Mouse (Mus musculus): ENCODE data around the gene Mrpl2. TPM values are rescaled to one million over a fixed set of nuclear protein-coding genes. Genes with fewer than 3 reads are reported as not detected.

The Mrpl2 gene
- polyA plus RNA-seq, 1 experiment from 2014 or later: 70.1 TPM

- Histone ChIP-seq H3K4me2 (0 out of 2 replicates have a peak overlapping the region, but pooled peaks have one; percentile 6), H3K4me3 (no peak overlapping the region), H3K27ac (replicated peaks) (no peak overlapping the region), H3K36me3 (no peaks in the 10 kb centered on the region), H3K4me1 (replicated peaks) (peaks cover 65% of the 10 kb centered on the region), H3K9ac (no peak overlapping the region), H3K9me3 (no peaks in the 10 kb centered on the region), H3K27me3 (no peaks in the 10 kb centered on the region)
- 13% methylated on average over 4 of the region's 4 CpGs for WGBS
- ATAC-seq (ENCODE audit: low read depth): no peak
Observed at GRCm38 (mm10) chr17:46612820-46613219, 33.2 kb upstream of the Mrpl2 start.

DNA sequence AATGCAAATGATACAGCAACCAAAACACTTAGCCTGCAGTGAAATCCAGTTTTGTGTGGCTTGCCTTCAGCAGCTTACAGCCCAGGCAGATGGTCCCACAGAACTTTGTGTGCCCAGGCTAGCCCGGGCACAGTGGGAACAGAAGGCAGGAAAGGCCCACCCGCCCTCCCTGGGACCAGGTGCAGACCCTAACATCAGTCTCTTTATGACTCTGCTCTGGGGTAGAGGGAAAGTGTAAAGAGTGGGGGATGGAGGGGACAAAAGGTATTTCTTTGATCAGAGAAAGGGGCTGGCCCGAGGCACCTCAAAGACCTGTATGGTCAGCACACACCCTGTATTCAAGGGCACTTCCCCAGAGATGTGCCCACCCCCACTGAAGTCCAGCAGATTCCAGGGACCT lies 32.8 kb upstream of the Mrpl2 start:
- Histone ChIP-seq H3K27ac (replicated peaks) (no peak overlapping the region), H3K9ac (no peak overlapping the region), H3K4me2 (no peak overlapping the region), H3K27me3 (no peaks in the 10 kb centered on the region), H3K9me3 (no peaks in the 10 kb centered on the region), H3K4me1 (replicated peaks) (peaks cover 65% of the 10 kb centered on the region), H3K4me3 (no peak overlapping the region), H3K36me3 (no peaks in the 10 kb centered on the region)
- 12% methylated on average over 3 of the region's 3 CpGs for WGBS
- no peak for ATAC-seq (ENCODE audit: low read depth)

GRCm38 (mm10) chr17:46617799-46618198 lies 28.2 kb upstream of the Mrpl2 start:
- peak overlapping the region; percentile 84; the same call in 1 of the 2 replicates for H3K27ac ChIP-seq (replicated peaks)
- ATAC-seq (ENCODE audit: low read depth): no peak
- H3K4me3 ChIP-seq: no peak overlapping the region
- H3K9me3 ChIP-seq: no peaks in the 10 kb centered on the region
- H3K4me2 ChIP-seq: peak overlapping the region; percentile 36
- WGBS: 29% methylated on average over 12 of the region's 12 CpGs
- no peaks in the 10 kb centered on the region for H3K27me3 ChIP-seq
- no peaks in the 10 kb centered on the region for H3K36me3 ChIP-seq
- H3K4me1 ChIP-seq (replicated peaks): peaks cover 75% of the 10 kb centered on the region
- no peak overlapping the region for H3K9ac ChIP-seq

DNA sequence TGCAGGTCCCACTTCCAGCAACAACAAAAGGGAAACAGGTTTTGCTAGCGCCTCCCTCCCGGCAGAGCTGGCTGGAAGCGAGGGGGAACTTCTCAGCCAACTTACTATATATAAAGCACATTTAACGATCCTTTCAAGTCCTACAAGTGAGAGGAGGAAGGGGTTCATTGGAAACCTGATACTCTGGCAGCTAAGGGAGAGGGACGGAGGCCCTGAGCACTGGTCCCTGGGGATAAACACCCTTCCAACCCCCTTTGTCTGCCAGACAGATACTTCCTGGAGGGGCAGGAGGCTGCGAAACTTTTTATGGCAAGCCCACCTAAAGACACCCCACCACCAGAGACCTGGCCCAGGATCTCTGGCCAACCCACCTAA lies 27.6 kb upstream of the Mrpl2 start:
- H3K9me3 ChIP-seq: no peaks in the 10 kb centered on the region

GRCm38 (mm10) chr17:46618769-46619682 lies 27.0 kb upstream of the Mrpl2 start:
- H3K4me2 ChIP-seq: peak overlapping the region; percentile 36

More for the DNA sequence above, 27.6 kb upstream of the Mrpl2 start:
- H3K4me1 ChIP-seq (replicated peaks): peaks cover 73% of the 10 kb centered on the region
- no peak for ATAC-seq (ENCODE audit: low read depth)
- no peaks in the 10 kb centered on the region for H3K36me3 ChIP-seq
- peak overlapping the region; percentile 60 for H3K9ac ChIP-seq
- 9% methylated on average over 6 of the region's 6 CpGs for WGBS
- H3K4me3 ChIP-seq: no peak overlapping the region
- H3K27me3 ChIP-seq: no peaks in the 10 kb centered on the region
- peak overlapping the region; percentile 36 for H3K4me2 ChIP-seq
- peak overlapping the region; percentile 84 for H3K27ac ChIP-seq (replicated peaks)

GRCm38 (mm10) chr17:46619683-46620357 lies 26.2 kb upstream of the Mrpl2 start:
- WGBS: 18% methylated on average over 16 of the region's 16 CpGs
- Histone ChIP-seq H3K9ac (peak overlapping the region; percentile 60), H3K36me3 (no peaks in the 10 kb centered on the region), H3K27me3 (no peaks in the 10 kb centered on the region), H3K4me2 (peak overlapping the region; percentile 36), H3K9me3 (no peaks in the 10 kb centered on the region), H3K4me1 (replicated peaks) (peaks cover 79% of the 10 kb centered on the region), H3K4me3 (no peak overlapping the region), H3K27ac (replicated peaks) (peak overlapping the region; percentile 84)
- ATAC-seq (ENCODE audit: low read depth): no peak

More at GRCm38 (mm10) chr17:46618769-46619682, 27.0 kb upstream of the Mrpl2 start:
- no peaks in the 10 kb centered on the region for H3K27me3 ChIP-seq
- H3K27ac ChIP-seq (replicated peaks): peak overlapping the region; percentile 84
- peak overlapping the region; percentile 60 for H3K9ac ChIP-seq
- WGBS: 7% methylated on average over 27 of the region's 27 CpGs
- H3K4me1 ChIP-seq (replicated peaks): peaks cover 73% of the 10 kb centered on the region
- H3K36me3 ChIP-seq: no peaks in the 10 kb centered on the region
- 0 out of 2 replicates have a peak, but pooled peaks have one; percentile 34 for ATAC-seq (ENCODE audit: low read depth)
- H3K4me3 ChIP-seq: peak overlapping the region; percentile 5; the same call in 1 of the 2 replicates
- no peaks in the 10 kb centered on the region for H3K9me3 ChIP-seq

DNA sequence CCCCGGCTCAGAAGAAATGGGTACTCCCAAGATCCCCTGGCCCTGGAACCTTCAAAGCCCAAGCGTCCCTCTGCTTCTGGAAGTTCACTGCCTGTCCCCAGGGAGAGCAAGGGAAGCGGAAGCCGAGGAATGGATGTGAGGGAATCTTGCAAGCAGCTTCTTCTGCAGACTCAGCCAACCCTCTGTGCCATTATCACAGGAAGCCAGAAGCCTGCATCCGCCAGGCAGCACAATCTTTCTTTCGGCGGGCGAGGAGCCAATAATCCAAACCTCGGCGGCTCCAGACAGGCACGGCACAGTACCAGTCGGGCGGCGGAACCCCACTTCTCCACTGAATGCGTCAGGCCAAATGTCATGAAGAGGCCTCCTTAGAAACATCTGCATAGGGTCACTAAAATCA lies 24.7 kb upstream of the Mrpl2 start:
- Histone ChIP-seq H3K9me3 (no peaks in the 10 kb centered on the region), H3K4me3 (no peak overlapping the region), H3K27ac (replicated peaks) (peak overlapping the region; percentile 74), H3K4me2 (peak overlapping the region; percentile 26), H3K27me3 (no peaks in the 10 kb centered on the region), H3K9ac (peak overlapping the region; percentile 47), H3K36me3 (no peaks in the 10 kb centered on the region), H3K4me1 (replicated peaks) (peaks cover 93% of the 10 kb centered on the region)
- ATAC-seq (ENCODE audit: low read depth): no peak
- 44% methylated on average over 15 of the region's 15 CpGs for WGBS

- no peak for ATAC-seq (ENCODE audit: low read depth)
- Histone ChIP-seq H3K27ac (replicated peaks) (0 out of 2 replicates have a peak overlapping the region, but pooled peaks have one; percentile 74), H3K4me1 (replicated peaks) (peaks cover 97% of the 10 kb centered on the region), H3K4me3 (no peak overlapping the region), H3K9me3 (no peaks in the 10 kb centered on the region), H3K27me3 (no peaks in the 10 kb centered on the region), H3K4me2 (no peak overlapping the region), H3K9ac (no peak overlapping the region), H3K36me3 (no peaks in the 10 kb centered on the region)
- WGBS: 78% methylated on average over 11 of the region's 11 CpGs
Observed at GRCm38 (mm10) chr17:46622269-46622668, 23.8 kb upstream of the Mrpl2 start.

GRCm38 (mm10) chr17:46623819-46624557 lies 22.0 kb upstream of the Mrpl2 start:
- Histone ChIP-seq H3K27me3 (no peaks in the 10 kb centered on the region), H3K9me3 (no peaks in the 10 kb centered on the region), H3K36me3 (no peaks in the 10 kb centered on the region), H3K4me2 (peak overlapping the region; percentile 27; the same call in 1 of the 2 replicates), H3K9ac (peak overlapping the region; percentile 55), H3K4me3 (no peak overlapping the region), H3K4me1 (replicated peaks) (peaks cover 91% of the 10 kb centered on the region), H3K27ac (replicated peaks) (0 out of 2 replicates have a peak overlapping the region, but pooled peaks have one; percentile 28)
- no peak for ATAC-seq (ENCODE audit: low read depth)
- WGBS: 20% methylated on average over 10 of the region's 10 CpGs

- no peak for ATAC-seq (ENCODE audit: low read depth)
- no peaks in the 10 kb centered on the region for H3K36me3 ChIP-seq
- H3K9ac ChIP-seq: peak overlapping the region; percentile 55
- H3K27me3 ChIP-seq: no peaks in the 10 kb centered on the region
- H3K4me3 ChIP-seq: no peak overlapping the region
- peaks cover 86% of the 10 kb centered on the region for H3K4me1 ChIP-seq (replicated peaks)
- H3K4me2 ChIP-seq: peak overlapping the region; percentile 27; the same call in 1 of the 2 replicates
- WGBS: 48% methylated on average over 12 of the region's 12 CpGs
- H3K9me3 ChIP-seq: no peaks in the 10 kb centered on the region
- 0 out of 2 replicates have a peak overlapping the region, but pooled peaks have one; percentile 13 for H3K27ac ChIP-seq (replicated peaks)
Observed at GRCm38 (mm10) chr17:46624598-46624997, 21.4 kb upstream of the Mrpl2 start.

- Histone ChIP-seq H3K36me3 (peaks cover 20% of the 10 kb centered on the region), H3K9ac (peak overlapping the region; percentile 99), H3K4me2 (peak overlapping the region; percentile 82), H3K27me3 (no peaks in the 10 kb centered on the region), H3K4me1 (replicated peaks) (peaks cover 74% of the 10 kb centered on the region), H3K27ac (replicated peaks) (no peak overlapping the region), H3K9me3 (no peaks in the 10 kb centered on the region), H3K4me3 (peak overlapping the region; percentile 98)
- no peak for ATAC-seq (ENCODE audit: low read depth)
- WGBS: 20% methylated on average over 6 of the region's 6 CpGs
Observed at GRCm38 (mm10) chr17:46627409-46627808, 18.6 kb upstream of the Mrpl2 start.
